Mouse (Mus musculus): ENCODE measurements around the gene Samd13. TPM values are rescaled to one million over a fixed set of nuclear protein-coding genes. Genes with fewer than 3 reads are reported as not detected.

Samd13 gene
- polyA plus RNA-seq, 1 experiment from 2014 or later = 1.2 TPM

- Histone ChIP-seq H3K4me2 (replicated peaks; ENCODE audit: low read depth, low read length) (no peak overlapping the region; the same call in 1 of the 2 replicates), H3K9me3 (ENCODE audit: control insufficient read depth, low read length) (no peaks in the 10 kb centered on the region), H3K36me3 (ENCODE audit: control insufficient read depth, insufficient read depth, low read length) (no peaks in the 10 kb centered on the region), H3K9ac (ENCODE audit: low read depth, low read length) (no peak overlapping the region), H3K4me3 (ENCODE audit: low read length) (no peak overlapping the region), H3K4me1 (ENCODE audit: control insufficient read depth, insufficient read depth, low read length) (no peaks in the 10 kb centered on the region), H3K27ac (ENCODE audit: low read depth, low read length) (no peak overlapping the region), H3K27me3 (ENCODE audit: control insufficient read depth, insufficient read depth, low read length) (no peaks in the 10 kb centered on the region)
- ATAC-seq (ENCODE audit: low FRiP score, low TSS enrichment) = no peak
- 64% methylated on average over 8 of the region's 8 CpGs for WGBS
Observed at GRCm38 (mm10) chr3:146681696-146682095, 3.7 kb downstream of the Samd13 start.

- Histone ChIP-seq H3K27me3 (ENCODE audit: control insufficient read depth, insufficient read depth, low read length) (no peaks in the 10 kb centered on the region), H3K9ac (ENCODE audit: low read depth, low read length) (no peak overlapping the region), H3K27ac (ENCODE audit: low read depth, low read length) (no peak overlapping the region), H3K4me3 (ENCODE audit: low read length) (no peak overlapping the region), H3K4me2 (replicated peaks; ENCODE audit: low read depth, low read length) (no peak overlapping the region), H3K9me3 (ENCODE audit: control insufficient read depth, low read length) (no peaks in the 10 kb centered on the region), H3K4me1 (ENCODE audit: control insufficient read depth, insufficient read depth, low read length) (no peaks in the 10 kb centered on the region), H3K36me3 (ENCODE audit: control insufficient read depth, insufficient read depth, low read length) (no peaks in the 10 kb centered on the region)
- ATAC-seq (ENCODE audit: low FRiP score, low TSS enrichment) = no peak
- 90% methylated on average over 13 of the region's 13 CpGs for WGBS
Observed at GRCm38 (mm10) chr3:146680625-146681024, 4.8 kb downstream of the Samd13 start.

GRCm38 (mm10) chr3:146679646-146680045 lies 5.7 kb downstream of the Samd13 start:
- Histone ChIP-seq H3K27ac (ENCODE audit: low read depth, low read length) (no peak overlapping the region), H3K4me2 (replicated peaks; ENCODE audit: low read depth, low read length) (no peak overlapping the region), H3K27me3 (ENCODE audit: control insufficient read depth, insufficient read depth, low read length) (no peaks in the 10 kb centered on the region), H3K9ac (ENCODE audit: low read depth, low read length) (no peak overlapping the region), H3K9me3 (ENCODE audit: control insufficient read depth, low read length) (no peaks in the 10 kb centered on the region), H3K4me3 (ENCODE audit: low read length) (no peak overlapping the region), H3K36me3 (ENCODE audit: control insufficient read depth, insufficient read depth, low read length) (no peaks in the 10 kb centered on the region), H3K4me1 (ENCODE audit: control insufficient read depth, insufficient read depth, low read length) (no peaks in the 10 kb centered on the region)
- 95% methylated on average over 16 of the region's 16 CpGs for WGBS
- no peak for ATAC-seq (ENCODE audit: low FRiP score, low TSS enrichment)

GRCm38 (mm10) chr3:146676193-146676592 lies 9.2 kb downstream of the Samd13 start:
- no peak overlapping the region for H3K27ac ChIP-seq (ENCODE audit: low read depth, low read length)
- H3K9me3 ChIP-seq (ENCODE audit: control insufficient read depth, low read length) = no peaks in the 10 kb centered on the region
- no peak for ATAC-seq (ENCODE audit: low FRiP score, low TSS enrichment)
- no peaks in the 10 kb centered on the region for H3K36me3 ChIP-seq (ENCODE audit: control insufficient read depth, insufficient read depth, low read length)
- H3K4me1 ChIP-seq (ENCODE audit: control insufficient read depth, insufficient read depth, low read length) = no peaks in the 10 kb centered on the region
- no peak overlapping the region for H3K4me2 ChIP-seq (replicated peaks; ENCODE audit: low read depth, low read length)
- no peaks in the 10 kb centered on the region for H3K27me3 ChIP-seq (ENCODE audit: control insufficient read depth, insufficient read depth, low read length)
- no peak overlapping the region for H3K9ac ChIP-seq (ENCODE audit: low read depth, low read length)
- H3K4me3 ChIP-seq (ENCODE audit: low read length) = no peak overlapping the region
- 87% methylated on average over 4 of the region's 4 CpGs for WGBS

GRCm38 (mm10) chr3:146675101-146675500 lies 10.3 kb downstream of the Samd13 start:
- H3K4me3 ChIP-seq (ENCODE audit: low read length) = no peak overlapping the region
- ATAC-seq (ENCODE audit: low FRiP score, low TSS enrichment) = no peak
- no peaks in the 10 kb centered on the region for H3K36me3 ChIP-seq (ENCODE audit: control insufficient read depth, insufficient read depth, low read length)
- H3K27ac ChIP-seq (ENCODE audit: low read depth, low read length) = no peak overlapping the region
- WGBS = 93% methylated on average over 1 of the region's 1 CpGs
- H3K4me1 ChIP-seq (ENCODE audit: control insufficient read depth, insufficient read depth, low read length) = no peaks in the 10 kb centered on the region
- H3K4me2 ChIP-seq (replicated peaks; ENCODE audit: low read depth, low read length) = no peak overlapping the region
- H3K9me3 ChIP-seq (ENCODE audit: control insufficient read depth, low read length) = no peaks in the 10 kb centered on the region
- no peaks in the 10 kb centered on the region for H3K27me3 ChIP-seq (ENCODE audit: control insufficient read depth, insufficient read depth, low read length)
- no peak overlapping the region for H3K9ac ChIP-seq (ENCODE audit: low read depth, low read length)

GRCm38 (mm10) chr3:146671121-146671520 lies 14.3 kb downstream of the Samd13 start:
- Histone ChIP-seq H3K4me3 (ENCODE audit: low read length) (no peak overlapping the region), H3K4me1 (ENCODE audit: control insufficient read depth, insufficient read depth, low read length) (no peaks in the 10 kb centered on the region), H3K27ac (ENCODE audit: low read depth, low read length) (no peak overlapping the region), H3K36me3 (ENCODE audit: control insufficient read depth, insufficient read depth, low read length) (no peaks in the 10 kb centered on the region), H3K4me2 (replicated peaks; ENCODE audit: low read depth, low read length) (no peak overlapping the region), H3K27me3 (ENCODE audit: control insufficient read depth, insufficient read depth, low read length) (no peaks in the 10 kb centered on the region), H3K9ac (ENCODE audit: low read depth, low read length) (no peak overlapping the region), H3K9me3 (ENCODE audit: control insufficient read depth, low read length) (no peaks in the 10 kb centered on the region)
- ATAC-seq (ENCODE audit: low FRiP score, low TSS enrichment) = no peak
- WGBS = 71% methylated on average over 2 of the region's 2 CpGs

GRCm38 (mm10) chr3:146661907-146662306 lies 23.5 kb downstream of the Samd13 start:
- no peak for ATAC-seq (ENCODE audit: low FRiP score, low TSS enrichment)
- Histone ChIP-seq H3K27me3 (ENCODE audit: control insufficient read depth, insufficient read depth, low read length) (no peaks in the 10 kb centered on the region), H3K9me3 (ENCODE audit: control insufficient read depth, low read length) (no peaks in the 10 kb centered on the region), H3K4me1 (ENCODE audit: control insufficient read depth, insufficient read depth, low read length) (no peaks in the 10 kb centered on the region), H3K36me3 (ENCODE audit: control insufficient read depth, insufficient read depth, low read length) (no peaks in the 10 kb centered on the region), H3K4me3 (ENCODE audit: low read length) (no peak overlapping the region), H3K4me2 (replicated peaks; ENCODE audit: low read depth, low read length) (no peak overlapping the region), H3K27ac (ENCODE audit: low read depth, low read length) (no peak overlapping the region), H3K9ac (ENCODE audit: low read depth, low read length) (no peak overlapping the region)
- whole genome bisulfite sequencing = 75% methylated on average over 7 of the region's 7 CpGs

- ATAC-seq (ENCODE audit: low FRiP score, low TSS enrichment) = no peak
- no peak overlapping the region for H3K4me2 ChIP-seq (replicated peaks; ENCODE audit: low read depth, low read length)
- H3K27me3 ChIP-seq (ENCODE audit: control insufficient read depth, insufficient read depth, low read length) = no peaks in the 10 kb centered on the region
- H3K9me3 ChIP-seq (ENCODE audit: control insufficient read depth, low read length) = no peaks in the 10 kb centered on the region
- WGBS = 69% methylated on average over 6 of the region's 6 CpGs
- no peaks in the 10 kb centered on the region for H3K36me3 ChIP-seq (ENCODE audit: control insufficient read depth, insufficient read depth, low read length)
- no peak overlapping the region for H3K4me3 ChIP-seq (ENCODE audit: low read length)
- no peak overlapping the region for H3K9ac ChIP-seq (ENCODE audit: low read depth, low read length)
- H3K4me1 ChIP-seq (ENCODE audit: control insufficient read depth, insufficient read depth, low read length) = no peaks in the 10 kb centered on the region
- H3K27ac ChIP-seq (ENCODE audit: low read depth, low read length) = no peak overlapping the region
Observed at GRCm38 (mm10) chr3:146661001-146661400, 24.4 kb downstream of the Samd13 start.

GRCm38 (mm10) chr3:146659321-146659720 lies 26.1 kb downstream of the Samd13 start:
- H3K4me3 ChIP-seq (ENCODE audit: low read length) = no peak overlapping the region
- H3K36me3 ChIP-seq (ENCODE audit: control insufficient read depth, insufficient read depth, low read length) = no peaks in the 10 kb centered on the region
- H3K9ac ChIP-seq (ENCODE audit: low read depth, low read length) = no peak overlapping the region
- H3K27ac ChIP-seq (ENCODE audit: low read depth, low read length) = no peak overlapping the region
- no peaks in the 10 kb centered on the region for H3K9me3 ChIP-seq (ENCODE audit: control insufficient read depth, low read length)
- ATAC-seq (ENCODE audit: low FRiP score, low TSS enrichment) = no peak
- H3K4me1 ChIP-seq (ENCODE audit: control insufficient read depth, insufficient read depth, low read length) = no peaks in the 10 kb centered on the region
- H3K4me2 ChIP-seq (replicated peaks; ENCODE audit: low read depth, low read length) = no peak overlapping the region
- no peaks in the 10 kb centered on the region for H3K27me3 ChIP-seq (ENCODE audit: control insufficient read depth, insufficient read depth, low read length)
- WGBS = 91% methylated on average over 5 of the region's 5 CpGs
